Mouse (Mus musculus): ENCODE data around the gene Dchs2.
A peak's percentile ranks its signal among the peaks of the same experiment; 100 is the strongest.
"Not testable (repeated sequence)": the region's sequence is repeated elsewhere in the genome, so short reads cannot be mapped to it uniquely, and the experiment has no call there.

The Dchs2 gene

DNA sequence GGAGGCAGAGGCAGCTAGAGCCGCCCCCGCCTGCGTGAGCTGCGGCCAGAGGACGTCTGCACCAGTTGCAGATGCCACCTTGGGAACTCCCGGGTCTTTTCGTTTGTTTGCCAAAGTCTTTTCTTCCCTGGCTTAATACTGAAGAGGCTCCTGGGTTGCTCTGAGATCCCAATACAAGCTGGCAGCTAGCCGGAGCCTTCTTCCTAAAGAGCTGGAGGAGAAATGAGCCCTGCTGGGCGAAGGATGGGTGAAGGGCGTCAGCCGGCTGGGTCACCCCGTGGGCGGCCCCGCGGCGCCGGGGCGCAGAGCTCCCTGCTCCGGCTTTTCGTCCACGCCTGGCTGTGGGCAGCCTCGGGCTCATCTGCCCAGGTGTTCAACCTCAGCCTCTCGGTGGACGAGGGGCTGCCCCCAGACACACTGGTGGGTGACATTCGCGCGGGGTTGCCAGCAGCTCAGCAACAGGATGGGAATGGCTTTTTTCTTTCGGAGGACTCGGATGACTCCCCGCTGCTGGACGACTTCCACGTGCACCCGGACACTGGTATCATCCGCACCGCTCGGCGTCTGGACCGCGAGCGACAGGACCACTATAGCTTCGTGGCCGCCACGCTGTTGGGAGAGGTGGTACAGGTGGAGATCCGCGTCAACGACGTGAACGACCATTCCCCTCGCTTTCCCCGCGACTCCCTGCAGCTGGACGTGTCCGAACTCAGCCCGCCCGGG, at the start of gene Dchs2:
Gene Dchs2 (plus strand): TSS at position 223 of the 723 bp plus-strand sequence.
- DNase-seq (ENCODE audit: extremely low spot score, low read depth, low spot score), result no peak

- peak; percentile 54 for DNase-seq (ENCODE audit: extremely low spot score, low read depth, low spot score)
Observed at GRCm38 (mm10) chr3:83080567-83081055, 47.1 kb upstream of the Dchs2 start.

DNA sequence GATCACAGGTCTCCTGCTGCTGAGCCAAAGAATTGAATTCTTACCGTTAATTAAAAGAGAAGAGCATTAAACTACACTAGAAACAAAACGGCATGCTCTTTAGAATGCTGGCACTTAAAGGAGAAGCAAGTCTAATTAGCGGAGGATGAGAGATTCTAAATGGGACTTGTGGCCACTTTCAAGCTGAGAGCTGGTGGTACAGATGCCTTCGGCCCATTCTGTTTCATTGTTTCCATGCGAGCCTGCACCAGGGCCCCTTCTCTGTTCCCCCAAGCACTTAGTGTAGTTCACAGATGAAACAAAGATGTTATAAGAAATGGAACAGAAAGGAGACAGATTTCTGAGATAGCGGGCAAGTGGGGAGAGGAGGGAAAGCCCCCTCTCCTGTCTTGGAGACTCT, 30.2 kb upstream of the Dchs2 start:
- no peak for DNase-seq (ENCODE audit: extremely low spot score, low read depth, low spot score)

DNA sequence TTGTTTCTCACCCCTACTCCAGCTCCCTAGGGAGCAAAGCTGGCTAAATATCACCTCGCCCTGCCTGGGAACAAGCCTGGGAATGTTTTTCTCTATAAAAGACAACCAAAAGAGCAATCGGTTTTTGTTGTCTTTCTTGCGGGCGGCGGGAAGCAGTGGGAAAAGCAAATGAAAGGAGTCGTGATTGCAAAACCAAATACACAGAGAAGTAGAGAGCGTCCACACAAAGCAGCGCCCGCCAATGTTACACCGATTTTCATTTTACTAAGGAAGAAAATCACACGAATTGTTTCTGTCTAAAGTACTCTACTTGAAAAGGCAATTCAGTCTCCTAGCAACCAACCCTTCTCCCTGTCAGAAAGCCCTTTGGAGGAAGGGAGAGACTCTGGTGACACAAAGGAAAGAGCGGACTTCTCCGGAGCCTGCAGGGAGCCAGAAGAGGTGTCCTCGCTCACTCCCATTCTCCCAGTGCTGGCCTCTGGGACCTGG, 29.2 kb upstream of the Dchs2 start:
- DNase-seq (ENCODE audit: extremely low spot score, low read depth, low spot score), result no peak

DNA sequence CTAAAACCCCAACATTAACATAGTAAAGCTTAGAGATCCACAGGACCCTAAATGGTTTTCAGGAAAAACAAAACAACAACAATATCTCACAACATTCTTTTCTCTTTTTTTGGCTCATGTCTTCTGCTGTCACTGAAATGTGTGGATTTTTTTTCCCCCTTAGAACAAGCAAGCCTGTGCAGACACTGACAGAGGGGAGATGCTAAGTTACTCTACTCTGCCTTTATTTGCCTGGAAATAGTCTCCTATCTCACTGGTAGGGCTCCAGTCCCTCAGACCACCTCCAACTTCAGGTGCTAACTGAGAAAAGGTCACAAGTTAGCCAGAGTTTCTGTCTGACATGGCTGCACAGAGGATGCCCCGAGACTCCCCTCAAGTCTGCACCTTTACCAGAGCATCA, 28.6 kb upstream of the Dchs2 start:
- no peak for DNase-seq (ENCODE audit: extremely low spot score, low read depth, low spot score)

DNA sequence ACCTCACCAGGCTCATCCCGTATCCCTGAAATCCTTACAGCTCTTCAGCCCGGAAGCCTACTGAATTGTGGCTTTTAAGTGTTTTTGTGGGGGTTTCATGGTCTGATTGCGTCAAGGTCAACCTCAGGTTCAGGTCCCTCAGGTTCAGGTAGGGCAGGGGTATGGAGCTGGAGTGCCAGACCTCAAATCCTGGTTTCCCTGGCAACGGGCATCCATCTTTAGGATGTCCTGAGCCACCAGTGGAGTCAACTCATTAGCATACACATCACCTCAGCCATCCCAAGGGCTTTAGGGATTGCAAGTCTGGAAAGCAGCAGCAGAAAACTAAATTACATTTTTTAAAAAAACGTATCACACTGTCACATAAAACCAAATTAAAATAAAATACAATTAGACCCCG, 28.1 kb upstream of the Dchs2 start:
- no peak for DNase-seq (ENCODE audit: extremely low spot score, low read depth, low spot score)

GRCm38 (mm10) chr3:83102286-83102685, 25.5 kb upstream of the Dchs2 start:
- no peak for DNase-seq (ENCODE audit: extremely low spot score, low read depth, low spot score)

DNA sequence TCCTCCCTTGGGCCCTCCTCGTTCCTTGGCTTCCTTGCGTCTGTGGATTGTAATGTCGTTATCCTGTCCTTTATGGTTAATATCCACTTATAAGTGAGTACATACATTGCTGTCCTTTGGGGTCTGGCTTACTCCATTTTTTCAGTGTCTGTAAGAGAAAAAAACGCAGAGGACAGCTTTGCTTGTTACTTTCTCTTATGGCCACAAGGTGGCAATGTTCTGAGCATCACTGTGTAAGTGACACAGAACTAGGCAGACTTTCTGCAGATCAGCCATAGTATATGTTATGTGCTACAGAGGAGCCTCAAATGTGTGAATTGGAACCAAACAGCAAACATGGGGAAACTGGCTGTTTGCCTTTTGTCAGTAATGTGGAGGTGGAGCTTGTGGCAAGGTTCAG, 17.6 kb upstream of the Dchs2 start:
- DNase-seq (ENCODE audit: extremely low spot score, low read depth, low spot score), result no peak

DNA sequence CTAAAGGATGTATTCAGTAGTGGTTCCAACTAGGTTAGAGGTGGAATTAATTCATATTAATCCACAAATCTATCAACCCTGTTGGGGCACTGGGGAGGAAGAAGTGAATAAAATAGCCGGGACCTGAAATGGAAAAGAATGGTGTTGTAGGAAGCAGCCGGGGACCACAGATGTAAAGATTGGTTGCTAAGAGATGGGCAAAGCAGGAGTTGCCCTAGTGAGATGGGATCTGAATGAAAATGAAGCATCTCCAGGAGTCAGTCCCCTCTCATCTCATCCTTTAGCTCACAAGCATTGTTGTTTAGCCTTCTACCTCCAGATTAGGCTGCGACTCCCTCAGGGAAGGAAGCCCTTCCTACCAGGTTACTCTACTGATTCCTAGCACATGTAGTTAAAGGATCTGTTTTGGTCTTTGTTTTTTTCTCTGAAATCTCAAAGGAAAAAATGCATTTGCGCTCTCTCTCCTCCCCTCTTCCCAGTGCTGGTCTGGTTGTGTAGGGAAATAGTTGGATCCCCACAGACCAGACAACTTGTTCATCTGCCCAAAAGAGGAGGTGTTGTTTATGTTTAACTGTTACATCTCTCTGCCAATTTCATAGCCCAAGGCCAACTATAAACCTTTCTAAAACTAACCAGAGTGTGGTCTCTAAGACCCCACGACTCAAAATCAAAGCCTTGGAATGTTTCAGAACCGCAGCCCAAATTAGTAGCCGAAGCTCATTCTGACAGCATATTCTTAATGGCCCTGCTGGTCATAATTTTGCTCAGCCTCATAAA, 16.1 kb upstream of the Dchs2 start:
- no peak for DNase-seq (ENCODE audit: extremely low spot score, low read depth, low spot score)

DNA sequence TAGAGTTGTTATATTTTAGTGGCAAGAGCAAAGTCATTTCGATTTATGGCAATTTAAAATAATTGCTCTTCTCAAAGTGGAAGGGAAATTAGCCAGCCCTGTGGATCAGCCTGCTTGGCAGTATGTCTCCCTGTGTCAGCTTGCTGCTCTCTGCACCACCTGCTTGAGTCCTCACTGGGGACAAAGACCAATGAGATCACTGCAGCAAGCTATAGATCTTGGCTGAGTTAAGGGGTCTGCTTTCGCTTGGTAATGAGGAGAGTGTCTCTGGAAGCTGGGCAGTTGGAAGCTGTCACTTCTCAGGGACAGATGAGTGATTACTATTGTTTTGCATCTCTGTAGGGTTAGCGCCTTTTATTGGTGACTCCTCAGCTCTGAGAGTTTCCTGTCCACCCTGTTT, 14.9 kb upstream of the Dchs2 start:
- DNase-seq (ENCODE audit: extremely low spot score, low read depth, low spot score), result no peak

DNA sequence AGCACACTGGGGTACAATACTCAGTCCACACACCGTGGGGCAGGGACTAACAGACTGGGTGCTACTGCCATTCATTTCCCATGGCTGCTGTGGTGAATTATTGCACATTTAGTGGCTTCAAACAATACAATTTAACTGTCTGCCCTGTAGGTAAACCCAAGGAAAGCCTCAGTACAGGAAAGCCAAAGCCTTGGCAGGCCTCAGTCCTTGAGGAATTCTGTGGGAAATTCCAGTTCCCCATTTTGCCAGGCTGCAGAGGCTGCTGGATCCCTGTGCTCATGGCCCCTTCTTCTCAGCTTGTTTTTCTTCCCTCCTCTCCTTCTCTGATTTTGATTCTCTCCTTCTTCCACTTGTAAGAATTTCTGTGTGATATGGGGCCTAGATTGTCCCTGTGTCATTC, 12.8 kb upstream of the Dchs2 start:
- no peak for DNase-seq (ENCODE audit: extremely low spot score, low read depth, low spot score)

- DNase-seq (ENCODE audit: extremely low spot score, low read depth, low spot score), result no peak
Observed at GRCm38 (mm10) chr3:83117592-83117991, 10.2 kb upstream of the Dchs2 start.

DNA sequence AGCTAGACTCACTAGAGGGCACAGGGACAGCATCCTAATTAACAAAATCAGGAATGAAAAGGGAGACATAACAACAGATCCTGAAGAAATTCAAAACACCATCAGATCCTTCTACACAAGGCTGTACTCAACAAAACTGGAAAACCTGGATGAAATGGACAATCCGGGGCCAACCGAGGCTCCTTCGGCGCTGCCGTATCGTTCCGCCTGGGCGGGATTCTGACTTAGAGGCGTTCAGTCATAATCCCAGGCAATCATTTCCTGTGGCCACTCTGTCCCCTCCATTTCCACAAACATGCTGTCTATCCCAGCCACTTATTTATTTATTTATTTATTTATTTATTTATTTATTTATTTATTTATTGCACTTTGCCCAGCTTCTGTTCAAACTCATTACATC, 3.8 kb upstream of the Dchs2 start:
- not testable (repeated sequence) for DNase-seq (ENCODE audit: extremely low spot score, low read depth, low spot score)

- DNase-seq (ENCODE audit: extremely low spot score, low read depth, low spot score), result no peak
Observed at GRCm38 (mm10) chr3:83127088-83127725, 541 bp upstream of the Dchs2 start.

DNA sequence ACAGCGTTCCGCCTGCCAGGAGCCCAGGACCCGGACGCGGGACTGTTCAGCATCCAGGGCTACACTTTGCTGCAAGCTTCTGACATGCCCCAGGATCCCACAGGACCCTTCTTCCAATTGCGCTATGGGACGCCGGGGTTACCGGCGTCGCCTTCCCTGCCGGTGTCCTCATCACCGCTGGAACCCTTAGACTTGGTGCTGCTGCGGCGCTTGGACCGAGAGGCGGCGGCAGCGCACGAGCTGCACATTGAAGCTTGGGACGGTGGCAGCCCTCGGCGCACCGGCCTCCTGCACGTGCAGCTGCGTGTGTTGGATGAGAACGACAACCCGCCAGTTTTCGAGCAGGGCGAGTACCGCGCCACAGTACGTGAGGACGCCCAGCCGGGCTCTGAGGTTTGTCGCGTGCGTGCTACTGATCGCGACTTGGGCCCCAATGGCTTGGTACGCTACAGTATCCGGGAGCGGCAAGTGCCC, 738 bp downstream of the Dchs2 start:
- no peak for DNase-seq (ENCODE audit: extremely low spot score, low read depth, low spot score)

DNA sequence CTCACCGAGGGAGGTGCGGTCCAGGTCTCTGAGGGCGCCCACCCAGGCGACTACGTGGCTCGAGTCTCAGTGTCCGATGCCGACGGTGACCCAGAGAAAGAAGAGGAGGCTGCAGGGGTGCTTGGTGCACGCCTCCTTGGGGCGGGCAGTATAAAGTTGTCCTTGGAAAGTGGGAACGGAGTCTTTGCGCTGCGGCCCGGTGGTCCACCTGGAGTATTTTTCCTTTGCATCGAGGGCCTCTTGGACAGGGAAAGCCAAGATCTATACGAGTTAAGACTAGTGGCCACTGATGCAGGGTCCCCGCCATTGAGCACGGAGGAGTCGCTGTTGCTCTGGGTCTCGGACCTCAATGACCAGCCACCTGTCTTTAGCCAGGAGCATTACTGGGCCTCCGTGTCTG, 1.4 kb downstream of the Dchs2 start:
- no peak for DNase-seq (ENCODE audit: extremely low spot score, low read depth, low spot score)

DNA sequence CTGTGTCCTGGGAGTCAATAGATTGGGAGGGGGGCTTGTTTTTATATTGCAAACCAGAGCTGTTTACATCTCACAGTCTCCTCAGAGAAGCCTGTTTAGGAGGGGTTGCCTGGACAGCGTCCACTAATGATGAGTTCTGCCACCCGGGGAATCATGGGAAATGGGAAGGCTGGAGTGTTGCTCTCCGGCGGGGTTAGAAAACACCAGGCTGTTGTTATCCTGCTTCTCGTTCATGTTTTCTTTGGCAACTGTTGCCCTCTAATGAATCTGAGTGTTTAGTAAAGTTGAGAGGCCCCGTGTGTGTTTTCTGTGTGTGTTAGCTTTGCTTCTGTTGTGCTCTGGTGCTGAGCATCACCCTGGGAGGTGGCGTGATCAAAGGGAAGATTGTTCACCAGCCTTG, 8.7 kb downstream of the Dchs2 start:
- DNase-seq (ENCODE audit: extremely low spot score, low read depth, low spot score), result no peak

DNA sequence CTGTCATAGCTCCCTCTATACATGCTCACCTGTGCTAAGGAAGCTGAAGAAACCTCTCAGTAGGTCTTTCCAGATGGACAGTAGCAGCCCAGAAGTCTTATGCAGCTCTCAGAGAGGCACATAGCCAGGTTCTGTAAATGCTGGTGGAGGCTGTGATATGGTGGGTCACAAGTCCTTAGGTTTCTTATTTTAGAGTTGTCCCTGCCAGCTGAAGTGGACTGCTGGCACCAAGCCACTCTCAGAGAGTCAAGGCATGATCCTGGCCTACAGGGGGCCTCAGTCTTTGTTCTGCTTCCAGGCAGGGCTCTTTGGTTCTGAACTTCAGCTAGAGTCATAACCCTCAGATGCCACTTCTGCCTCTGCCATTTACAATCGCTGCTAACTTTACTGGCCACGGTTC, 11.1 kb downstream of the Dchs2 start:
- DNase-seq (ENCODE audit: extremely low spot score, low read depth, low spot score), result no peak

- DNase-seq (ENCODE audit: extremely low spot score, low read depth, low spot score), result no peak
Observed at GRCm38 (mm10) chr3:83145610-83146009, 17.9 kb downstream of the Dchs2 start.

DNA sequence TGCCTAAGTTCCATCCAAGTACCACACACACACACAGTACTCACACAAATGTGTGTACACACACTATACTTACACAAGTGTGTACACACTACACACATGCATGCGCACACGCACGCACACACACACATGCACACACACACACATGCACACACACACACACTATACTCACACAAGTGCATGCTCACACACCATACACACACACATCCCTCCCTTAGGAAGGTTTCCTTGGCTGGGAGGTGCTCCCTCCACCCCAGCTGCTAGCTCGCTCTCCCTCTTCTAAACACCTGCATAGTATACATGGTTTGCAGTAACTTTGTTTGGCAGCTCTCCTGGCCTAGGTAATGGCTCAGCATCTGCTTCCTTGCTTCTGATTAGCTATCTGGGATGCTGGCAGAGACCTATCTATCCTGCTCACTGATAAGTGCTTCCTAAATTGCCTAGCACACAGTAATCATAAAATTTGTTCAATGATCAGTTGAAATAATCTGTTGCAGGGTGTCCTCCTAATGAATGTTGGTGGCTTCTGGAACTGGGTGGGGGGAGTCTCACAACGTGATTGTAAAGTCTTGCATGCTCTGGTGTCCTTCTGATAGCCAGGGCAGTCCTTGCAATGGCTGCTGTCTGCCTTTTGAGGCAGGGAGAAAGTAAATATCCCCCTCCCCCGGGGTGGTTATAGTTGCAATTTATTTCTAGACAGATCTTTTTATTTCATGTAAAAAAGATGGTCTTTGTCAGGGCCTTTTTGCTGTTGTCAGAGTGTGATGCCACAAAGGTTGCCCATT, 19.7 kb downstream of the Dchs2 start:
- DNase-seq (ENCODE audit: extremely low spot score, low read depth, low spot score), result no peak

- no peak for DNase-seq (ENCODE audit: extremely low spot score, low read depth, low spot score)
Observed at GRCm38 (mm10) chr3:83148055-83148447, 20.3 kb downstream of the Dchs2 start.

Data from hindlimb bud, embryonic 11.5 days (tissue).